Mouse (Mus musculus) megakaryocyte, embryonic 14.5 days (primary cell): Measurements from ENCODE around the gene Hk3.

ENCODE experiments used
- FLI1 ChIP-seq: IDR thresholded peaks from 2 replicates; pipeline ENCODE4 v1.6.1; 2012; ENCODE audit warnings: low read length, inconsistent platforms, mixed read lengths
- GATA1 ChIP-seq: IDR thresholded peaks from 3 replicates; pipeline ENCODE4 v1.6.1; 2012; ENCODE audit warnings: mixed read lengths, low read length, inconsistent platforms, borderline replicate concordance

- TF ChIP-seq GATA1, result no peak
- no peak for TF ChIP-seq FLI1
Observed at GRCm38 (mm10) chr13:55013702-55014344, 7.4 kb downstream of the Hk3 start.
